Mouse (Mus musculus) spleen, postnatal 4 days (tissue): Measurements from ENCODE around the gene Ppp1r13b.

Source experiments
- DNase-seq, 2 experiments: peaks; one replicate each; pipeline ENCODE4 v3.0.0; 2022; ENCODE audit warnings: low spot score in 2 of 2

Gene Ppp1r13b

GRCm38 (mm10) chr12:111794102-111794501 lies 113.8 kb downstream of the Ppp1r13b start:
- DNase-seq, result no peak

- DNase-seq, result no peak
Measured at GRCm38 (mm10) chr12:111791474-111792104, 116.3 kb downstream of the Ppp1r13b start.

GRCm38 (mm10) chr12:111790631-111791030 lies 117.3 kb downstream of the Ppp1r13b start:
- DNase-seq, result no peak

GRCm38 (mm10) chr12:111790090-111790489 lies 117.8 kb downstream of the Ppp1r13b start:
- DNase-seq, result no peak

GRCm38 (mm10) chr12:111787015-111787414 lies 120.9 kb downstream of the Ppp1r13b start:
- no peak for DNase-seq

- DNase-seq, result no peak
Measured at GRCm38 (mm10) chr12:111785174-111785573, 122.7 kb downstream of the Ppp1r13b start.

GRCm38 (mm10) chr12:111779544-111779943 lies 128.4 kb downstream of the Ppp1r13b start:
- DNase-seq, result no peak
